Mouse (Mus musculus) thymus, adult 2 months (tissue): ENCODE data around the gene Traf1.

Experiments used
- CTCF ChIP-seq: fragments of 200-500 bp; IDR thresholded peaks from 2 replicates; pipeline ENCODE4 v1.5.1; 2012; ENCODE audit warnings: mild to moderate bottlenecking, control low read depth, low read length, moderate library complexity, borderline replicate concordance; ENCODE audit not compliant: control insufficient read depth, poor library complexity, insufficient read depth; ENCODE audit errors: extremely low read depth
- POLR2A ChIP-seq: fragments of 200-500 bp; IDR thresholded peaks from 2 replicates; pipeline ENCODE4 v1.6.1; 2012; ENCODE audit warnings: mild to moderate bottlenecking, low read length, control low read depth, moderate library complexity; ENCODE audit not compliant: control insufficient read depth, poor library complexity, insufficient read depth; ENCODE audit errors: extremely low read depth

DNA sequence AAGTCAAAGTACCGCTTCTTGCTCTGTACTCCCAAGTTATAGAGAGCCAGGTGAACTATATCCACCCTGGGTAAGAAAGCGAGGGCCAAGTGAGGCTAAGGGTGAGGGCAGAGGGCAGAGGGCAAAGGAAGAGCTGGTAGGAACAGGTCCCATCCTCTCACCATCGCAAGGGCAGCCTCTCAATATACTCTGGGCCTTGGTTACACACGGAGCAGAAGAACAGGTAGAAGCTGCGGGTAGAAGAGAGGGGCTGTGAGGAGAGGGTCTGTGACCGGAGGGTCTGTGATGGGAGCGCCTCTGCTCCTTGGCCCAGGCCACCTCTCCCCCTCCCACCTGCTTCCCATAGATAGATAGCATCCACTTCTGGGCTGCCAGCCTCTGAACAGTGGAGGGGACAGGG lies 58.4 kb downstream of the Traf1 start:
- TF ChIP-seq CTCF (no peak), POLR2A (no peak)
